Mouse (Mus musculus): Measurements from ENCODE around the gene Tprkb. TPM values are rescaled to one million over a fixed set of nuclear protein-coding genes. Genes with fewer than 3 reads are reported as not detected.
"Not testable (repeated sequence)": the region's sequence is repeated elsewhere in the genome, so short reads cannot be mapped to it uniquely, and the experiment has no call there.

Tprkb gene
- total RNA-seq, 2 experiments from 2014 or later = 10.9 to 22.8 TPM

DNA sequence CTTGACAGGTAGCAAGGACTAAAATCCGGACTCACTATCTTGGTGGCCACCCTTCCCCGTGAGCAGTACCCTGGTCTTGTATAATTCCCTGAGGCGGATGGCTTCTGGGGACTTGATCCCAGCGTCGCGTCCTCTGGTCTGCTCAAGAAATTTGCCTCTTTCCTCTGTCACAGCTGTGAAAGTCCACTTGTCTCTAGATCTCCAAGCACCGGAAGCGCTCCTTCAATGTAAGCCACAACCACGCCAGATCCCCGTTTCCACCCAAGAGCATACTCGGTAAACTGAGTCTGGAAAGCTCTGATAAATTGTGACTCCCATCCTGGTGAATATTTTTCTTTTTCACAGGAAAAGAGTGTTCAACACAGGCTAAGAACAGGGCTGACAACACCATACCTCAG, 3.5 kb downstream of the Tprkb start:
- peak; percentile 31 for ATAC-seq (replicated peaks; ENCODE audit: low FRiP score, poor library complexity, severe bottlenecking)

GRCm38 (mm10) chr6:85915539-85916513, 4.2 kb downstream of the Tprkb start, which contains the start of gene Nat8f1:
TSS of gene Nat8f1 (minus strand) at chr6:85915687.
- peak; percentile 94 for ATAC-seq (replicated peaks; ENCODE audit: low FRiP score, poor library complexity, severe bottlenecking)

DNA sequence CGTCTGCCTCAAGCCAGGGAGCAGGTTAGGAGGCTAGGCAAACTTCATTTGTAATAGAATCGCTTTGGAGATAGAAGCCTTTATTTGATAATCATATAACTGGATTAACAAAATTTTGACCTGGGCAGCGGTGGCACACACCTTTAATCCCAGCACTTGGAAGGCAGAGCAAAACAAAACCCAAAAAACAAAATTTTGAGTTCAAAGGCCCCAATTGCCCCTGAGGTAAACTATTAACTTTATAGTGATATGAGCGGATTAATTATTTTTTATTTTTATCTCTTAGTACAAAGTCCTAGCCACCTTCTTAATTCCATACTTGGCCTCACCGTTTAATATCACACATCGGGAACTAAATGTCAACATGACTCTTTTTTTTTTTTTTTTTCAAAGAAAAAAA, 4.9 kb downstream of the Tprkb start:
- no peak for ATAC-seq (replicated peaks; ENCODE audit: low FRiP score, poor library complexity, severe bottlenecking)

DNA sequence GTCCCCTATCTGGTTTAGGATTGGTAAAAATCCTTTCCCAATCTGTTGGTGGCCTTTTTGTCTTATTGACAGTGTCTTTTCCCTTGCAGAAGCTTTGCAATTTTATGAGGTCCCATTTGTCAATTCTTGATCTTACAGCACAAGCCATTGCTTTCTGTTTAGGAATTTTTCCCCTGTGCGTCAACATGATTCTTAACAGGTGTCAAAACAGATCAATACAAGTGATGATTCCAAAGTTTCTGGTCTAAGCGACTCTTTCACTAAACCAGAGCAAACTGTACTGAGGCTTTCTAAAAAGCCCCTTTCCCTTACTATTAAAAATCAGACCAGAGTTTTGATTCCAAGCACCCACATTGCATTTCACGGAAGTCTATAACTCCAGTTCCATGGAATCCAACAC, 6.7 kb downstream of the Tprkb start:
- not testable (repeated sequence) for ATAC-seq (replicated peaks; ENCODE audit: low FRiP score, poor library complexity, severe bottlenecking)

- ATAC-seq (replicated peaks; ENCODE audit: low FRiP score, poor library complexity, severe bottlenecking) = no peak
These were observed 7.7 kb downstream of the Tprkb start for GRCm38 (mm10) chr6:85919401-85919800.

DNA sequence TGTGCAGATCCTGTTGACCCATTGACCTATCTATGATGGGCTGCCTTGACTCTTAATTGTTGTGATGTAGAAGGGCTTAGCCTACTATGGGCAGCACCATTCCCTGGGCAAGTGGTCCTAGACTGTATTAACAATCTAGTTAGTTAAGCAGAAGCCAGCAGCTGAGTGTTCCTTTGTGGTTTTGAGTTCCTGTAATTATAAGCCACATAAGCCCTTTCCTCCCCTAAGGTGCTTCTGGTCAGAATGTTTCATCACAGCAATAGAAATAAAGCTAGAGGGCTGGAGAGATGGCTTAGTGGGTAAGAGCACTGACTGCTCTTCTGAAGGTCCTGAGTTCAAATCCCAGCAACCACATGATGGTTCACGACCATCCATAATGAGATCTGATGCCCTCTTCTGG, 12.0 kb downstream of the Tprkb start:
- ATAC-seq (replicated peaks; ENCODE audit: low FRiP score, poor library complexity, severe bottlenecking) = no peak

DNA sequence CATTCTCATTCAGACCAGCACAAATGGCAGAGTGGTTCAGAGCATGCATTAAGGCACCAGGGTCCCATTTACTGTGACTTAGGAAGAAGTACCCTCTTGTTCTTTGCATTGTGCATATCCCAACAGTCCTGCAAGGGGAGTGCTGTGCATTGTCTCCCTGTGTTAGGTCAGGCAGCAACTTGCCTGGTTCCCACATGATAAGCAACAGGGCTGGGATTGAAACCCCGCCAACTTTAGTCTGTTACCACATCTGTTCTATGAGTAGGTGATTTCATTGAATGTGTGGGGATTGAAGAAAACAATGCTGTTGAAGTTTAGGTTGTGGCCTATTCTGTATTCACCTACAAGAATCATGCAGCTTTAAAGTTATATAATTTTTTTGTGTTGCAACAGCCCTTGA, 15.0 kb downstream of the Tprkb start:
- ATAC-seq (replicated peaks; ENCODE audit: low FRiP score, poor library complexity, severe bottlenecking) = no peak

DNA sequence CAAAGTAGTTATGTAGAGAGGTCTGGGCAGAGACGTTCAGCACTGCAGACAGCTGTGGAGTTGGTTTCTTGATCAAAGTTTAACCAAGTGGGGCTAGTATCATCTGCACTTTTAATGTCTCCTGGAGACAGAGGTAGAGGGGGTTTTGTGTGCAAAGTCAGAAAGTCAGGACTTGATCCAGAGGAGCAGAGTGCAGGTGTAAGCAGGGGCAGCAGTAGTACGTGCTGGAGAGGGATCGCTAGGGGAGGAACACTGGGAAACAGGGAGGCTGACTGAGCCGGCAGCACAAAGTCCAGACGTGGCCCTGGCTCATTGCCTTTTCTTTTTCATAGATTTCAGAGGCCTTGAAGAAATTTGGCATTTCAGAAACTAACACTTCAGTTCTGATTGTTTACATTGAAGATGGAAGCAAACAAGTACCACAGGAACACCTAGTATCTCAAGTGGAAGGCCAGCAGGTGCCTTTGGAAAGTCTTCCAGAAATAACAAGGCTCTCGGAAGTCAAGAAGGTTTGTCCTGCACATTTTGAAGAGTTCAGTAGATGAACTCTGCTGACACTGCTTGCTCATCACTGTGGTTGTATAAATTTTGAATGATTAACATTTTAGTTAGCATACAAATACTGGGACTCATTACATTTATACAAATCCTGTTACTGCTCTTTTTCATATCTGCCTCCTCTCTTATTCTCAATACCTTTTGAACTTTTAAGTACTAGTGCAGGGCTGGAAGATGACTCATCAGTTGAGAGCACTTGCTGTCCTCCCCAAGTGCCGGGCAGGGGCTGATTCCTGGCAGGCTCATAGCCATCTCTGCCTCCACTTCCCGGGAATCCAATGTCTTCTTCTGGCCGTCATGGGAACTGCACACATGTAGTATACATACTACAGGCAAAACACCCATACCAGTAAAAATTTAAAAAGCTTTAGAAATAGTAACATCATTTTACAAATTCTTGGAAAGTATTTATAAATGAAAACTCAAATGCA, 16.1 kb downstream of the Tprkb start:
- ATAC-seq (replicated peaks; ENCODE audit: low FRiP score, poor library complexity, severe bottlenecking) = no peak

DNA sequence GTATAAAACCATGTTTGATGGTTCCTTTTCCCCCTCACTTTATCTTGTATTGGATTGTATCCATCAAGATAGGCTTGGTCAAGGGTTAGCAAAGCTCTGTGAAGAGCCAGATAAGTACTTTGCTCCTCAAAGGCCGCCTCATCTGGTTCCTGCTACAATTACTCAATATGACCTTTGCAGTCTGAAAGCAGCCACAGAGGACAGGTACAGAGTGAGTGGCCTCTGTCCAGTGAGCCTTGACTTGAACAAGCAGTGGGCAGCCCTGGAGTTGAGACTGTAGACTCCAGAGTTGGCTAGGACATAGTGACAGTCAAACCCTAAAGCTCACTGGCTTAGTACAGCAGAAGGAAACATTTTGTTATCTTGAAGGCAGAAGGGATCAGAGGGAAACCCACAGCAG, 17.6 kb downstream of the Tprkb start:
- ATAC-seq (replicated peaks; ENCODE audit: low FRiP score, poor library complexity, severe bottlenecking) = no peak

DNA sequence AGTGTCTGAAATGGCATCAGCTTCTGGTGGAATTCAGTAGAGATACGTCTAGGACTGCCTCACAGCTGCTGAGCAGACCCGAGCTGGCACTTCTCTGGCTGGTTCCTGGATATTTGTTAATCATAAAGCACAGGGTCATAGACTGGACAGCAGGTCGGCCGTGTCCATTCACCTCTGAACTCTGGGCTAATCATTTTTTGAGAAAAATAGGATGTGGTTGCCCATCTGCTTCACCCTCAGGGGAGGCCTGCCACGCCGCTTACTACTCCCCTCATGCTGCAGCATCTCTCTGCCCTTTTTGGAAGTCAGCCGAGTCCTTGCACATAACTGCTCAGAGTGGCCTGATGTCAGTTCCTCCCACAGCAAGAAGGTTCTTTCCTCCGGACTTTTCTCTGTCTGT, 22.4 kb downstream of the Tprkb start:
- ATAC-seq (replicated peaks; ENCODE audit: low FRiP score, poor library complexity, severe bottlenecking) = no peak

GRCm38 (mm10) chr6:85935646-85936045, 24.0 kb downstream of the Tprkb start:
- no peak for ATAC-seq (replicated peaks; ENCODE audit: low FRiP score, poor library complexity, severe bottlenecking)

DNA sequence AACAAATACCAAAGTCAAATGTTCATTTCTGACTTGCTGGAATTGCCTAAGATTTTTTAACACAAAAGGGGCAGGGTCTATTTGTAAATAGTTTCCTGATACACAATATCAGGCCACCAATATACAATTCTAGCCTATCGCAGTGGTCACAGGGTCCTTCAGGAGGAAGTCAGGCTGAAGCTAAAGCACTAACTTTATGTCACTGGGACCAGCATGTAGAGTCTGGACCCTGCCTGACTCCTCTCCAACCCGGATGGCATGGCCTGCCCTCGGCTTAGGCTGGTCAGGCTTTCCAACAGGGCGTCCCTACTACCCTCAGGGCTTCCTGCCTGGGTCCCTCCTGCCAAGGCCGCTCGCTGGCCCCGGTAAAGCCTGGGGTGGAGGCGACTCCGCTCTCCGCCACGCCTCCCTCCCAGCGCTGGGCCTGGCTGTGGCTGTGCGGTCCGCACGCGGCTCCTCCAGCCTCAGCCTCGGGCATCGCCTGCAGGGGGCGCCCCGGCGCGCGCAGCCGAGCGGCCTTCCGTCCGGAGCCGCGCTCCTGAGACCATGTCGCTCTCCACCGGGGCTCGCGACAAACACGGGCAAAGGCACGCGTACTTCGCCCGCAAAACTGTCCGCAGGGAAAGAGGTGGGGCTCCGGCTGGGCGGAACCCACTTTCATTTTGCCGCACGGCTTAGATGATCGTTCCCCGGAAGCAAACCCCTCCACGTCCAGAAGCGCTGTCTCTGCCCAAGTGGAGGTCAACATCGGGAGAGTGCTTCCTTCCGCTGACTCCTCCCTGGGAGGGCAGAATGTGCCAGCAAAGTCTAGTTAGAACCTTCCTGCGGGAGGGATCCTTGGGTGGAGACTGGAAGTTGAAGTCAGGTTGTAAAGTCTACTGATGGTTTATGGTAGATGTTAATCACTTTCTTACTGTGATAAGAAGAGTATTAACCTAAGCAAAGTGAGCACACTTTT, 25.1 kb downstream of the Tprkb start:
- peak; percentile 98 for ATAC-seq (replicated peaks; ENCODE audit: low FRiP score, poor library complexity, severe bottlenecking)

DNA sequence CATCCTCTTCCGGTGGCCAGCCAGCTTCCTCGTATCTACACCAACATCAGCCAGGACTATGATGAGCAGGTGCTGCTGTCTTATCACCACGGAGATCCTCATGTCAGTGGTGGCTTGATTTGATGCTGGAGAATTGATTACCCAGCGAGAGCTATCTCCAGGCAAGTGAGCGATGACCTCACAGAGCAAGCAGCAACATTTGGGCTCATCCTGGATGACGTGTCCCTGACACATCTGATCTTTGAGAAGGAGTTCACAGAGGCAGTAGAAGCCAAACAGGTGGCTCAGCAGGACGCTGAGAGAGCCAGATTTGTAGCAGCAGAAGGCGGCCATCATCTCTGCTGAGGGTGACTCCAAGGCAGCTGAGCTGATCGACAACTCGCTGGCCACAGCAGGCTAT, 27.0 kb downstream of the Tprkb start:
- no peak for ATAC-seq (replicated peaks; ENCODE audit: low FRiP score, poor library complexity, severe bottlenecking)

DNA sequence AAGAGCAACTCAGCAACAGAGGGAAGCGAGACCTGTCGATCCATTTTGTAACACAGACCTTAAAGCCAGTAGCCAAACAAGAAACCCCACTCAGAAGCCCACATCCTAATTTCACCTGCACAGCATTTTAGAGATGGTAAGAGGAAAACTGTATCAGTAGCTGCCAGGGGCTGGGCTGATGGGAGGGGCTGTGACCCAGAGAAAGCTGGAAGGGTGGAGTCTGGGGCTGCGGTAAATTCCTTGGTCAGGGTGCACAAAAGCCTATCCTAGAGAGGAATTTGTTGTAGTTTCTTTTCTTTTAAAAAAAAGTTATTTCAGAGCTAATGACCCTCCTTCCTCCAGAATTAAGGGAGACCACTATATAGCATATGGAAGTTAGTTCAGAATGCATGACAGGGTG, 30.8 kb downstream of the Tprkb start:
- ATAC-seq (replicated peaks; ENCODE audit: low FRiP score, poor library complexity, severe bottlenecking) = peak; percentile 61; the same call in 1 of the 2 replicates

GRCm38 (mm10) chr6:85948549-85948948, 36.9 kb downstream of the Tprkb start:
- no peak for ATAC-seq (replicated peaks; ENCODE audit: low FRiP score, poor library complexity, severe bottlenecking)

DNA sequence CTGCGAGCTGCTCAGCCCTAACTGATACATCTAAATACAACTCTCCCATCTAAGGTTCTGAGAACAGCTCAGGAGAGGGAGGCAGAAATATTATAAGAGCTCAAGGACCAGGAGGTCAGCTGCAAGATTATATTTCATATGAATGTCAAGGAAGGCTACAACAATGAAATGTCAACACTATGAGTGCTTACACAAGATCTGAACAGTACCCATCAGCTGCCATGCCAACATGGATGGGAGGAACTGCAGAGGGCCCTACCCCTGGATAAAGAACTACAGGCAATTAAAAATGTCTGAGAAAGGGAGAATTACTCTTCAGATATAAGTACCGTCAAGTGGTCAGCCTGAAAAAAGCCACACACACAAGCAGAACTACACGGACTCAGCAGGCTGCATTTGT, 45.9 kb downstream of the Tprkb start:
- ATAC-seq (replicated peaks; ENCODE audit: low FRiP score, poor library complexity, severe bottlenecking) = no peak

DNA sequence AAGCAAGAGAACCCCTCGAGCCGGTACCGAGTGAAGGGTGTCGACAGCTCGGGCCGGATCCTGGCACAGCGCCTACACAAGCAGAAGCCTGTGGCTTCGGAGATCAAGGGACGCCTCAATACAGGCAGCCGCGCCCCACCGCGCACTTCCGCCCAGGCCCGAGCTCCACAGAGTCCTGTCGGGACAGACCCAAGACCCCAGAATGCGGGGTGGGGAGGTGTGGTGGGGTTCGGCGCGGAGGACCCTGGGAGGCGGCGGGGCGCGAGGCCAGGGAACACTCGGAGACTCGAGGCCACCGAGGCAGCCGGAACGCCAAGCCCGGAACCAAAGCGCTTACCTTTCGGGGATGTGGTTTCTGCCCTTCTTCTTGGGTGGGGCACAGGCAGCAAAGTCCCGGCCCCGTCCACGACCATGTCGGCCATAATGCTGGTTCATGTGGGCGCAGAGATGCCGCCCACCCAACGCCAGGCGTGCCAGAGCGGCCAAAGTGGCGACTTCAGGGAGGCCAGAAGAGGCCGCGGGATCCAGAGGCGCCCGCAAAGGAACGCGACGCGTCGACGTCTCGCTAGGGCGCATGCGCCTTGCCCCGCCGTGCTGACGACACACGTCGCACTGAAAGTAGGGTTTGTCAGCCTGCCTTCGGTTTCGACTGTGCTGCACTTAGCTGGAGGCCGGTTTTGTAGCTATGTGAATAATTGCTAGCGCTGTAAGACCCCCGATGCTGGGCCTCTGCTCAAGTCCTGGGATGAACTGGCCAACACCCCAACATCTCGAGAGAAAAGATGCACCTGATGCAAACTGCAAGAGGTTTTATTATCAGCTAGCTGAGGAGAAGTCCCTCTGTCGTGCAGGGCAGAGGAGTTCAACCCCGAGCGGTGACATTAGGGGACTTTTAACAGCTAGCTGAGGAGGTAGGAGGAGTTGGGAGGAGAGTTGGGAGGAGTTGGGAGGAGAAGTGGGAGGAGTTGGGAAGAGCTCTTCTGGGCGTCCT, 49.7 kb downstream of the Tprkb start, which contains the start of gene Dusp11:
Gene Dusp11 (minus strand): TSS at position 567 of the 991 bp plus-strand sequence.
- ATAC-seq (replicated peaks; ENCODE audit: low FRiP score, poor library complexity, severe bottlenecking) = peak; percentile 95

DNA sequence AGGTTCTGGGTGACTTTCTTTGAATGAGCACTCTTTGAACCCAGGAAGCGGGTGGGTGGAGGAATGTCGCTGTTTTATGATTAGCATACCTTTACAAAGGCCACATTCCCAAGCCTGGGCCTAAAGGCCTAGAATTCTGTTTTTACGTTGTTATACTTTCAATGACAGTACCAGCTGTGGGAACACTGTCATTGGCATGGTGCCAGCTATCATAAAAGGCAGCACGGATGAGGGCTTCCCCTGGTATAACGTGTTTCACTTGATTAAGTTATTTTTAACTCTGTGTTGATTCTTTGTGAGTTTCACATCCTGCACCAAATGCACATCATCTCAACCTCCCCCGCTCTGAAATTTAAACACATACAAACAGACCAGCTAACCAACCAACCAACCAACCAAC, 54.4 kb downstream of the Tprkb start:
- ATAC-seq (replicated peaks; ENCODE audit: low FRiP score, poor library complexity, severe bottlenecking) = not testable (repeated sequence)
